Mouse (Mus musculus) telencephalon, adult 2 months (tissue): ENCODE data around the gene B3gnt3.
"Not testable (repeated sequence)": the region's sequence is repeated elsewhere in the genome, so short reads cannot be mapped to it uniquely, and the experiment has no call there.

Source experiments
- DNase-seq: peaks from one replicate; pipeline ENCODE4 v3.0.0-alpha.2; 2011; ENCODE audit warnings: low read depth, low spot score

The B3gnt3 gene

GRCm38 (mm10) chr8:71701414-71702086, at the start of gene B3gnt3:
TSS of gene B3gnt3 (minus strand) at chr8:71701789.
- no peak for DNase-seq

GRCm38 (mm10) chr8:71749321-71750075, 47.9 kb upstream of the B3gnt3 start:
- DNase-seq: not testable (repeated sequence)

GRCm38 (mm10) chr8:71747082-71747481, 45.5 kb upstream of the B3gnt3 start:
- DNase-seq: not testable (repeated sequence)

GRCm38 (mm10) chr8:71745322-71745721, 43.7 kb upstream of the B3gnt3 start:
- DNase-seq: no peak

- no peak for DNase-seq
Observed at GRCm38 (mm10) chr8:71742783-71743182, 41.2 kb upstream of the B3gnt3 start.

- DNase-seq: no peak
Observed at GRCm38 (mm10) chr8:71741687-71742114, 40.1 kb upstream of the B3gnt3 start.

- DNase-seq: no peak
Observed at GRCm38 (mm10) chr8:71741226-71741625, 39.6 kb upstream of the B3gnt3 start.

- DNase-seq: not testable (repeated sequence)
Observed at GRCm38 (mm10) chr8:71738316-71738715, 36.7 kb upstream of the B3gnt3 start.

GRCm38 (mm10) chr8:71731652-71732230, 30.2 kb upstream of the B3gnt3 start:
- no peak for DNase-seq

- no peak for DNase-seq
Observed at GRCm38 (mm10) chr8:71728826-71729620, 27.4 kb upstream of the B3gnt3 start.

GRCm38 (mm10) chr8:71728240-71728785, 26.7 kb upstream of the B3gnt3 start:
- DNase-seq: no peak

- peak; percentile 87 for DNase-seq
Observed at GRCm38 (mm10) chr8:71725122-71725924, 23.7 kb upstream of the B3gnt3 start, which contains the start of gene Fcho1. TSS of gene Fcho1 (minus strand) at chr8:71725716.

- no peak for DNase-seq
Observed at GRCm38 (mm10) chr8:71724389-71724788, 22.8 kb upstream of the B3gnt3 start.

GRCm38 (mm10) chr8:71723047-71723551, 21.5 kb upstream of the B3gnt3 start:
- DNase-seq: no peak

GRCm38 (mm10) chr8:71719928-71720457, 18.4 kb upstream of the B3gnt3 start:
- peak; percentile 82 for DNase-seq

- no peak for DNase-seq
Observed at GRCm38 (mm10) chr8:71719218-71719617, 17.6 kb upstream of the B3gnt3 start.

GRCm38 (mm10) chr8:71718252-71718651, 16.7 kb upstream of the B3gnt3 start:
- DNase-seq: no peak

- no peak for DNase-seq
Observed at GRCm38 (mm10) chr8:71717096-71717495, 15.5 kb upstream of the B3gnt3 start.

- no peak for DNase-seq
Observed at GRCm38 (mm10) chr8:71716561-71717053, 15.0 kb upstream of the B3gnt3 start.

- DNase-seq: no peak
Observed at GRCm38 (mm10) chr8:71715531-71715930, 13.9 kb upstream of the B3gnt3 start.
